ENCODE assay signal across 8 mouse cellular contexts in genomic region chr8:81014789-81015699, GRCm38 (mm10). TPM values are rescaled to one million over a fixed set of nuclear protein-coding genes. Genes with fewer than 3 reads are reported as not detected.
DNase-seq lines count a peak whose midpoint lies in the region; ATAC-seq lines count a peak whose summit lies in the region.

Gene Usp38 (minus strand): TSS chr8:81014928.

- peak within 1 kb of the TSS; percentile 97 for H3K4me2 ChIP-seq in forebrain, embryonic 14.5 days (ENCODE audit: low read length)
- H3K4me2 ChIP-seq in neural tube, embryonic 15.5 days = peak within 1 kb of the TSS; percentile 98

- intact Hi-C loops in heart, postnatal 14 days (cut with DNase I) = loop anchor here (10.0 kb wide), 1 partner anchor 1300 kb away; the partner anchor contains the start of genes Abce1 and Anapc10

- peak within 1 kb of the TSS; percentile 87 for H3K9ac ChIP-seq in forebrain, embryonic 14.5 days (ENCODE audit: low read length)
- peak within 1 kb of the TSS; percentile 85 for H3K9ac ChIP-seq in neural tube, embryonic 15.5 days (replicated peaks)

- peak within 1 kb of the TSS; percentile 95 for H3K4me3 ChIP-seq in forebrain, embryonic 14.5 days (ENCODE audit: low read depth, low read length)
- H3K4me3 ChIP-seq in neural tube, embryonic 15.5 days (replicated peaks) = peak within 1 kb of the TSS; percentile 76

- WGBS in forebrain, embryonic 14.5 days = 3% methylated on average over 56 of the region's 57 CpGs
- WGBS in neural tube, embryonic 15.5 days = 3% methylated on average over 55 of the region's 57 CpGs

- peak within 1 kb of the TSS; percentile 91 for H3K27ac ChIP-seq in forebrain, embryonic 14.5 days (ENCODE audit: low read depth, low read length)
- peak within 1 kb of the TSS; percentile 97 for H3K27ac ChIP-seq in neural tube, embryonic 15.5 days (replicated peaks)

- peak; percentile 100 for DNase-seq in ES-CJ7 (ENCODE audit: low read depth, low spot score)
- peak; percentile 100 for DNase-seq in cerebellum, adult 11 months
- DNase-seq in forebrain, embryonic 14.5 days (ENCODE audit: low spot score) = peak; percentile 99
- DNase-seq in heart, postnatal 14 days = peak; percentile 99 to 100
- peak; percentile 99 for DNase-seq in layer of hippocampus, adult 11-12 months (ENCODE audit: low spot score)
- peak; percentile 98 to 99 for DNase-seq in lung, adult 18-20 months
- DNase-seq in testis, postnatal 14 days (ENCODE audit: low spot score) = peak; percentile 99

- H3K36me3 ChIP-seq in forebrain, embryonic 14.5 days (ENCODE audit: control insufficient read depth, insufficient read depth, low read length) = no peaks in the 10 kb centered on the region; the same call in 1 of the 2 replicates
- H3K36me3 ChIP-seq in neural tube, embryonic 15.5 days = no peaks in the 10 kb centered on the region

- H3K4me1 ChIP-seq in forebrain, embryonic 14.5 days (ENCODE audit: control insufficient read depth, insufficient read depth, low read length) = peaks cover 18% of the 10 kb centered on the region
- peaks cover 41% of the 10 kb centered on the region for H3K4me1 ChIP-seq in neural tube, embryonic 15.5 days

- H3K27me3 ChIP-seq in forebrain, embryonic 14.5 days (replicated peaks; ENCODE audit: control insufficient read depth, insufficient read depth, low read length) = no peaks in the 10 kb centered on the region
- no peaks in the 10 kb centered on the region for H3K27me3 ChIP-seq in neural tube, embryonic 15.5 days (replicated peaks)

- peak; percentile 98 for ATAC-seq in forebrain, embryonic 14.5 days
- ATAC-seq in neural tube, embryonic 15.5 days (ENCODE audit: low FRiP score) = peak; percentile 98

- H3K9me3 ChIP-seq in forebrain, embryonic 14.5 days (replicated peaks; ENCODE audit: control insufficient read depth, low read length) = no peaks in the 10 kb centered on the region
- no peaks in the 10 kb centered on the region for H3K9me3 ChIP-seq in neural tube, embryonic 15.5 days (replicated peaks)

RNA-seq across cellular contexts. Expression of gene Usp38, which starts in this region (rescaled TPM):
- polyA plus RNA-seq in forebrain, embryonic 14.5 days (2014; fragmentation: Nextera tagmentation; extraction: Ambion mirVana) = 25.9 and 27.5 TPM in 2 replicates
- 10 to 100 TPM; 19.8 to 19.9 TPM for total RNA-seq in heart, postnatal 14 days (2021)
- polyA plus RNA-seq in neural tube, embryonic 15.5 days (2015; fragmentation: Nextera tagmentation; extraction: Ambion mirVana) = 17.0 TPM in 2 replicates

Comparison
In these comparisons a context has a peak if more than half of its experiments do, and no peak if none do; other contexts are left out.
1. Peak in every context shown above with its lines: DNase-seq, ATAC-seq, H3K4me3 ChIP-seq and H3K27ac ChIP-seq.